Mouse (Mus musculus) bone marrow macrophage, adult 2 months (primary cell): ENCODE measurements around the gene Crybg2.

Experiments used
- CTCF ChIP-seq: IDR thresholded peaks from 2 replicates; pipeline ENCODE4 v1.5.1; 2012; ENCODE audit warnings: low read depth, mild to moderate bottlenecking, low read length, moderate library complexity
- POLR2A ChIP-seq: IDR thresholded peaks from 2 replicates; pipeline ENCODE4 v1.6.1; 2012; ENCODE audit warnings: mild to moderate bottlenecking, low read depth, low read length, borderline replicate concordance

DNA sequence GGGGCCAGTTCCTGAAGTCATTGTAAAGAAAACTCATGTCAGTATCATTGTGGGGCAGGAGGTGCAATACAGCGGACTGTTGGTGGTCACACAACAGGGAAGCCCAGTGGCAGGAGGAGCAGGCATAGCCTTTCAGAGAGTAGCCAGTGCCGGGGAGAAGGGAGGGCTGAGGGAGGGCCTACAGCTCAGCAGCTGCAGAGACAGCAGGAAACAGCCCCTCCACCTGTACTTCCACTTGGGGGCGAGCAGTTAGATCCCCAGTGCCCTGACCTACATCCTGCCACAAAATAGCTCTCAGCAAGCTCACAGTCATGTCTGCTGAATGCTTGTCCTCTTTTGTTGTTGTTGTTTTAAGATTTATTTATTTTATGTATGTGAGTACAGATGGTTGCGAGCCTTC lies 61.0 kb downstream of the Crybg2 start:
- TF ChIP-seq CTCF (no peak), POLR2A (no peak)
